Mouse (Mus musculus): ENCODE data around the gene Gm42906. TPM values are rescaled to one million over a fixed set of nuclear protein-coding genes. Genes with fewer than 3 reads are reported as not detected.

Gm42906 gene
- total RNA-seq, 2 experiments from 2014 or later = not detected

DNA sequence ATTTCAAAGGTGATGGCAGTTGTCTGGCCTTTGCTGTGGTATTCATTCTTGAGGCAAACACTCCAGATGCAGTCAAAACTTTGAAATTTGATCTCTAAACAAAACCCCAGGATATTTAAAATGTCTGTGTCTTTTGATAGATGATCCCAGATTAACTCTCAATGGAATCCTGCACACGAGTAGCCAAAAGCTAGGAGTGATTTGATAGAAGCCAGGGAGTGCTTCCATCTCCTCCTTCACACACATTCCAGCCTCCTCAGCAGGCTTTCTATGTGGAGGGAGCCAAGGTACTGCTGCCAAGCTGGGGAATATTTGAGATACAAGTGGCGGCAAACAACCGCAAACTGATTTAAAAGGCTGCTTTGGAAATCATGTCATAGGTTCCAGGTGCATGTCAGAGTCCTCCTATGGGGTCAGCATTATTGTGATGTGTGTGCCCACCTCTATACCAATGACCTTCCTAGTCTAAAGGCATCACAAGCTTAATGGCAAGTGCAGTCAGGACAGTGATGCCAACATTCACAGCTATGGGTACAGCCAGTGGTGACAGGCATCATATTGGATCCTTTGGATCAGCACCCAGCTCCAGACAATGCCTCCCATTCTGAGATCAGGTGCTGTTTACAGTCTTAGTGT lies 234.0 kb downstream of the Gm42906 start:
- no peak for ATAC-seq (replicated peaks; ENCODE audit: poor library complexity)

DNA sequence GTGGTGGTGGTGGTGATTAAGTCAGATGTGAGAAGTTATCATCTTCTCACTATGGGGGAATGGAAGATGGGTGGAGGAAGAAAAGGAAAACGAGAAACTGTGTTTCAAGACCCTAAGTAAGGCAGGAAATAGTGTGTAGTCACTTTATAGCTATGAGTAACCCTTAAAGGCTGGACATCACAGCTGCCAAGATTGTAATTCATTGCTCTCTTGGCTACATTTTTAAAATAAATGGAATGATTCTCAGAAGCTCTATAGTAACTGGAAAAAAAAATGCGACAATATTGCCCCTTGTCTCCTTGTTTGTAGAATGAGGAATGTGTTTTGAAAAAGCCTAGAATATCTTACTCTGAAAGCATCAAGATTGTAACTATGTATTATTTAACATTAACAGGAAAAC lies 235.7 kb downstream of the Gm42906 start:
- no peak for ATAC-seq (replicated peaks; ENCODE audit: poor library complexity)

DNA sequence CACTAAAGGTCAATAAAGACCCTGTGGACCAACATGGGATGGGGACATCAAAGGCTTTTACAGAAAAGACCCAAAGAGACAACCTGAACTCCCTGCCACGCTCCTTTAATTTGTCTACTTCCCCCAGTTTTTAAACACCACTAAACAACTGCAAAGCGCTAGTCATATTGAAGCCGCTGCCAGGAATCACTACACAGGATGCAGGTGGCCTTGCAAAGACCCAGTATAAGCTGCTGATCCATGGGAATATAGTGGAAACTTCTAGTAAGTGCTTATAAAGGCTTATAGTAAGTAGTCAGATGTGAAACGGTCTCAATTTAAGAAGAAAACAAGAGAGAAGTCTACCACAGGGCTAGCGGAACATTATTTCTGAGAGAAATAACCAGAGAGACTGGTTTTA lies 237.2 kb downstream of the Gm42906 start:
- ATAC-seq (replicated peaks; ENCODE audit: poor library complexity) = no peak

- peak; percentile 87 for ATAC-seq (replicated peaks; ENCODE audit: poor library complexity)
Measured at GRCm38 (mm10) chr5:151189789-151190378, 238.1 kb downstream of the Gm42906 start.

DNA sequence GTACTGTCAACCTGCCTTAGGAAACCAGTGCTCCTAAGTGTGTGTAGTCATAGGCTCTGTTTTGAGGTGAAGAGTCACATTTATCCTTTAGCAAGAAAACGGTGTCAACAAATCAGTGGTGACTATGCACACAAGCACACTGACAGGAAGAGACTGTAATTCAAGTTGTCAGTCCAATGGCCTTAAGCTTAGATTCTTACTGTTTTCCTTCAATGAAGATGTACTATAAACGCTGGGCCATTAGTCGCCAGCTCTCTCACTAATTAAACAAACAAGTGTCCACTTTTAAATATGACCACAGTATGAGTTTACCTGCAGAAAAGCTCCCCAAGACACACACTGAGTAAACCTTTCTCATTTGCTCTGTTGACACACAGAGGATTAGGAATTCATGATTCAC lies 238.6 kb downstream of the Gm42906 start:
- no peak for ATAC-seq (replicated peaks; ENCODE audit: poor library complexity)

GRCm38 (mm10) chr5:151188659-151189058 lies 239.3 kb downstream of the Gm42906 start:
- ATAC-seq (replicated peaks; ENCODE audit: poor library complexity) = no peak

- ATAC-seq (replicated peaks; ENCODE audit: poor library complexity) = no peak
Measured at GRCm38 (mm10) chr5:151187336-151187735, 240.6 kb downstream of the Gm42906 start.

GRCm38 (mm10) chr5:151185286-151185856 lies 242.6 kb downstream of the Gm42906 start:
- no peak for ATAC-seq (replicated peaks; ENCODE audit: poor library complexity)

GRCm38 (mm10) chr5:151183656-151184240 lies 244.2 kb downstream of the Gm42906 start:
- ATAC-seq (replicated peaks; ENCODE audit: poor library complexity) = peak; percentile 86

GRCm38 (mm10) chr5:151181288-151181687 lies 246.7 kb downstream of the Gm42906 start:
- ATAC-seq (replicated peaks; ENCODE audit: poor library complexity) = no peak

DNA sequence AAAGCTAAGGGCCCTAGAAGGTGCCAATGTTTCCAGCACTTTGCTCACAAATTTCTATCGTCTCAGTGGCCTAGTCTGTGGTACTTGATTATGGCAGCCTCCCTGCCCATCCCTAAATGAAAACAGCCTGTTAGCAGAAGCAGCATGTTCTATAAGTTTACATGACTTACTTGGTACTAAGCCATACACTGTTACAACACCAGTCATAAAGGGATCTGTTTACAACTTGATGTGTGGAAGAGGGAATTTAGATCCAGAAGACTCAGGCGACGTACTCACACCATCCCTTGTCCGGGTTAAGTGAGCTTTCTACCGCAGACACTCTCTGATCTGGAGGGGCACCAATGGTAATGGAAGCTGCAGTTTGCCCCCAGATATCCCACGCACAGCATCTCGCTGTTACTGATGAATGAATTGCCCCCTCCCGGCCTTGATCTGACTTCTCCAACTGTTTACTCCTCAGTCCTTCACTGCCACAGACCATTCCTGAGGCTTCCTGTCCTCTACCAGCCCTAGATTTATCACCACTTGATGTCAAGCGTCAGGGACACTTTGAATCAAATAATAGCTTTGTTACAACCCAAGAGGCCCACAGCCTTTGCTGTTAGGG lies 247.7 kb downstream of the Gm42906 start:
- ATAC-seq (replicated peaks; ENCODE audit: poor library complexity) = no peak

- ATAC-seq (replicated peaks; ENCODE audit: poor library complexity) = no peak
Measured at GRCm38 (mm10) chr5:151177171-151177570, 250.8 kb downstream of the Gm42906 start.

DNA sequence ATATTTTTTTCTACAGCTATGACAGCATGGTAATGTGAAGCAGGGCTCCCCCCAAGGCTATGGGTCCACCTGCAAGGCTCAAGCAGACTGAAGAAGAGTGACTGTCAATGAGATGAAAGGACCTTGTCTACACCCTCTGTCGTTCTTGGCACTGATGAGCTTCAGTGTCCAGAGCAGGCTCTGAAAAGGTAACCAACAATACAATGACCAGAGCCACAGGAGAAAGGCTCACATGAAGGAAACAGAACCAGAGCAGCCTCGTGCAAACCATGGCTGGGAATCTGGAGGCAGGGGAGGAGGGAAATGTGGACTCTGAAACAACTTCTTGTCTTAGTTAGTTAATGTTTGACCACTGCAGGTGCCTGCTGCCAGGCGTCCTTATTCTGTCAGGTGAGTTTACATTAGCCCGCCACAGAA lies 252.1 kb downstream of the Gm42906 start:
- no peak for ATAC-seq (replicated peaks; ENCODE audit: poor library complexity)

- ATAC-seq (replicated peaks; ENCODE audit: poor library complexity) = no peak
Measured at GRCm38 (mm10) chr5:151174485-151175460, 253.2 kb downstream of the Gm42906 start.

GRCm38 (mm10) chr5:151173774-151174173 lies 254.2 kb downstream of the Gm42906 start:
- ATAC-seq (replicated peaks; ENCODE audit: poor library complexity) = no peak

- ATAC-seq (replicated peaks; ENCODE audit: poor library complexity) = no peak
Measured at GRCm38 (mm10) chr5:151170168-151170750, 257.7 kb downstream of the Gm42906 start.

DNA sequence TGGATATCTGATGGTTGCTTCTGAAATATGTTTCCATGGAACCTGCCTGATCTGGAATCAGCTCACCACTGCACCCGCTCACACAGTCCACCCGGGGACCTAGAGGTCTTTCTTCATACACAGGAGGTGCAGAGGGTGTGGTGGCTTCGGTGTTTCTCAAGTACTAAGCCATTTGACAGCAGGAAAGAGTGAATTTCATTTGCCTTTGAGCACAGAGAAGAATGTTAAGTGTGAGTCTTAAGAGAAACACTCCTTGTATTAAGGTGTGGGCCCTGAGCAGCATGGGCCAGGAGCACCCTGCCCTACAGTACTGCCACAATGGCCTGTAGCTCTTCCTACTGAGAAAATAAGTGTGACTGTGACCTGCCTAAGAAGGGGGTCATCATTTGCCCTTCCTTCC lies 259.8 kb downstream of the Gm42906 start:
- ATAC-seq (replicated peaks; ENCODE audit: poor library complexity) = no peak

DNA sequence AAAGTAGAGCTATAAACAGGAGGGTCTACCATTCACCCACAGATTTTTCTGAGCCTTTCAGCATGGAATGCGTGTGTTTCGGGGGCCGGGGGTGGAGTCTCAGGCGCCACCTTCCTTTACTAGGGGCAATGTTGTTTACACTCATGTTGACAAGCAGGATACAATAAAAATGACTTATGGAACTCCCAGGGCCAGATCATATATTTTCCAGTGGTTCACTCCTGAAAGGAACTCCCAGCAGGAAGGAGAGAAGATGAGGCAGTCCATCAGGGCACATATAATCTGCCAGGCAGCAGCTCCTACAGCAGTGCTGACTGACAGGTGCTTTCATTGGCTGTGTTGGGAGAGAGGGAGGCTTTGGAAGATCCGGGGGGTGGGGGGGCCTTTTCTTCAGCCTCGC lies 260.3 kb downstream of the Gm42906 start:
- no peak for ATAC-seq (replicated peaks; ENCODE audit: poor library complexity)

DNA sequence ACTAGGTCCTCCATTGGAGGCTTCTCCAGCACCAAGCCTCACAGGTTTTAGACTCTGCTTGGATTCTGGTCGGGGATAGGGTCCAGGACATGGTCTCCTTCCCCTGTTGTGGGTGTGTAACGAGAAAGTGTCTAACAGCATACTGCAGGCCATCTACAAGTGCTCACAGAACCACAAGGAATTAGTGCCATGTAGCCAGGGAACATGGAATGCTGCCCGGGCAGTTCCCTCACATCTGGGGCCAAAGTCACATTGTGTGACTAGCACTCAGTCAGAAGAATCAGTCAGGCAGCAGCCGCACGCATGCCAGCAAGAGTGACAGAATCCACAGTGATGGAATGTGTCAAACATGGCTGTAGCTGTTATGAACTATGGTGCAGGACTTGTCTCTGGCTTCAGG lies 261.7 kb downstream of the Gm42906 start:
- ATAC-seq (replicated peaks; ENCODE audit: poor library complexity) = no peak

DNA sequence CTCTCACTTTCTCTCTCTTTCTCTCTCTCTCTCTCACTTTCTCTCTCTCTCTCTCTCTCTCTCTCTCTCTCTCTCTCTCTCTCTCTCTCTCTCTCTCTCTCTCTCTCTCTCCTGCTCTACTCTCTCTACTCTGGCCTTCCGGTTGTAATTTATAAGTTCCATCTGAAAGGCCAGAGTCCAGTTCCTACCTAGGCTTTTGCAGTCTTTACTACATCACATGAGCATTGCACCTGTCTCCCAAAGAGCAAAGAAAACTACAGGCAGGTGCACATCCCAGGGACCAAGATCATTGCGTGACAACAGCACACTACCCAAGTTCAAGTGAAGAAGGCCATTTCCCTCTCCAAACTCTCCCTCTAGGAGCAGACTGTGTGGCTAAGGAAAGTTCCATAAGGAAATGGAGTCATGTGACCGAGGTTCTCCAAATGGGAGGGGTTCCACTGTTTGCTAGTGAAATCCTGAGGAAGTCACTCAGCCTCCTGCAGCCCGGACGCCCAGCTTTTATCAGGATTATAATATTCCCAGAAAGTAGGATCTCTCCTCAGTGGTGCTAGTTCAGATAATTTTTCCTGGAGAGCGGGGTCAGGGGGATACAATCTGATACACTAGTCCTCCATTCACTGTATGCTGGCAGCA lies 262.5 kb downstream of the Gm42906 start:
- ATAC-seq (replicated peaks; ENCODE audit: poor library complexity) = no peak
